Mouse (Mus musculus) heart, adult 2 months (tissue): ENCODE data around the gene Recql. TPM values are rescaled to one million over a fixed set of nuclear protein-coding genes. Genes with fewer than 3 reads are reported as not detected.

Experiments used
- DNase-seq, 2 experiments: peaks; one replicate each; pipeline ENCODE4 v3.0.0; 2021
- H3K27ac ChIP-seq: fragments of 200-600 bp; 2 replicates; pipeline ENCODE4 v1.8.1; 2022
- H3K27me3 ChIP-seq: fragments of 200-500 bp; 2 replicates; pipeline ENCODE4 v1.6.1; 2012; ENCODE audit warnings: mild to moderate bottlenecking, low read length, inconsistent platforms, mixed read lengths; ENCODE audit not compliant: control insufficient read depth, insufficient read depth
- H3K36me3 ChIP-seq: fragments of 200-500 bp; 2 replicates; pipeline ENCODE4 v1.6.1; 2012; ENCODE audit warnings: low read length, inconsistent platforms; ENCODE audit not compliant: control insufficient read depth, insufficient read depth
- H3K4me1 ChIP-seq: fragments of 200-500 bp; 2 replicates; pipeline ENCODE4 v1.6.1; 2011; ENCODE audit warnings: low read length; ENCODE audit not compliant: control insufficient read depth, insufficient read depth
- H3K4me3 ChIP-seq: fragments of 200-600 bp; 2 replicates; pipeline ENCODE4 v1.8.1; 2022
- H3K79me2 ChIP-seq: fragments of 200-500 bp; replicated peaks from 2 replicates; pipeline ENCODE4 v1.6.1; 2012; ENCODE audit warnings: mild to moderate bottlenecking, inconsistent platforms, low read length, moderate library complexity, mixed read lengths; ENCODE audit not compliant: control insufficient read depth, insufficient read depth
- H3K9ac ChIP-seq: fragments of 200-500 bp; 2 replicates; pipeline ENCODE4 v1.6.1; 2012; ENCODE audit warnings: low read depth, mild to moderate bottlenecking, control low read depth, inconsistent platforms, low read length, mixed read lengths
- CTCF ChIP-seq: fragments of 200-600 bp; IDR thresholded peaks from 2 replicates; pipeline ENCODE4 v1.8.1; 2022; ENCODE audit warnings: antibody characterized with exemption, mild to moderate bottlenecking, moderate library complexity
- EP300 ChIP-seq: fragments of 200-500 bp; IDR thresholded peaks from 2 replicates; pipeline ENCODE4 v1.6.1; 2011; ENCODE audit warnings: low read depth, low read length, control low read depth; ENCODE audit not compliant: insufficient read depth
- POLR2A ChIP-seq: fragments of 200-500 bp; IDR thresholded peaks from 2 replicates; pipeline ENCODE4 v1.6.1; 2011; ENCODE audit warnings: mild to moderate bottlenecking, low read depth, low read length, control low read depth; ENCODE audit not compliant: insufficient read depth
- WGBS: fragments of 180-500 bp; shearing (Covaris S2); methylation state at CpG from one replicate; pipeline ENCODE4 v1.1.7; 2018; 5-methylcytosine and 5-hydroxymethylcytosine counted together
- intact Hi-C: fragments of 180-260 bp; cut with DNase I; formaldehyde crosslinking; loops from one replicate; pipeline ENCODE4 v1.15.1; 2025
- polyA plus RNA-seq: library from polyadenylated mRNA; depleted of rRNA; stranded (reverse); fragments of >200 nt; gene quantifications from 2 replicates; pipeline ENCODE4 v1.2.3, GENCODE M21; 2012
- total RNA-seq, 2 experiments: library from RNA; stranded (reverse); gene quantifications; 2 replicates each; pipeline ENCODE4 v1.2.3; 2021

Gene Recql
- total and polyA plus RNA-seq, 3 experiments: 2.3 to 8.4 (median 6.9) TPM

DNA sequence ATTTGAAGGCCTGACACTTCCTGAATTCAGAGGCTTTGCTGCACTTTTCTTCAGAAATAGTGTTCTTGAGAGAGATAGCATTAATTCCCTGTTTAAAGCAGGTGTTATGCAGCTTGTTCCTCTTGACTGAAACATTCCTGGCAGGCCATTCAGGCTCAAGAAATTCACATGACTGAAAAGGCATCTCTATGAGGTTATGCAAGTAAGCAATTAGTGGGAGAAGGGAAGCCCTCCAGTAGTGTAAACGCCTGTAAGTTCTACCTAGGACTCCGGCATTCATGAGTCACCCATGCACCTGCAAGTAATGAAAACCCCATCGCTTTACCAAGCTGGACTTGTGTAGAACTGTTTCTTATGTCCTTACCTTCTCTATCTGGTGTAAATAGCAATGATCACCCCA, 17.3 kb downstream of the Recql start:
- 90% methylated on average over 3 of the region's 3 CpGs for WGBS
- H3K79me2 ChIP-seq: no peaks in the 10 kb centered on the region
- TF ChIP-seq CTCF: no peak
- no peak for TF ChIP-seq POLR2A
- no peaks in the 10 kb centered on the region for H3K4me1 ChIP-seq
- no peak overlapping the region for H3K27ac ChIP-seq
- H3K4me3 ChIP-seq: no peak overlapping the region
- no peaks in the 10 kb centered on the region for H3K27me3 ChIP-seq
- no peak overlapping the region for H3K9ac ChIP-seq
- no peak for DNase-seq
- H3K36me3 ChIP-seq: no peaks in the 10 kb centered on the region
- intact Hi-C loops: no loop called here

DNA sequence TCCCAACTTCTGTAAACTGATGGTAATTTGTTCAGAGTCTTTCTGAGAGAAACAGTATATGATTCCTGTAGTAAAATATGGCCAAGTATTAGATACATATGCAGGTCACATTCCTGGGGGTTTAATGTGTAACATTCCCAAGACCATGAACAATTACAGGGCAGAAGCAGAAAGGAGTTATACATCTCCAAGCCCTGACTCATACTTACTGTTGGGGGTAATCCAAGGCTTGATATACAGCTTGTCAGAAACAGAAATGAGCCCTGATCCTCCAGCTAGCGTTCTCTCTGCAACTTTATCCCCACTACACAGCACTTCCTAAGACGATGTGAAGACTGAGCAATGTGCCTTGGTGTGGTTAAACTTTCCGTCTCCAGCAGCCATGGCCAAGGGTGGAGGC, 19.3 kb downstream of the Recql start:
- intact Hi-C loops: no loop called here
- no peaks in the 10 kb centered on the region for H3K36me3 ChIP-seq

DNA sequence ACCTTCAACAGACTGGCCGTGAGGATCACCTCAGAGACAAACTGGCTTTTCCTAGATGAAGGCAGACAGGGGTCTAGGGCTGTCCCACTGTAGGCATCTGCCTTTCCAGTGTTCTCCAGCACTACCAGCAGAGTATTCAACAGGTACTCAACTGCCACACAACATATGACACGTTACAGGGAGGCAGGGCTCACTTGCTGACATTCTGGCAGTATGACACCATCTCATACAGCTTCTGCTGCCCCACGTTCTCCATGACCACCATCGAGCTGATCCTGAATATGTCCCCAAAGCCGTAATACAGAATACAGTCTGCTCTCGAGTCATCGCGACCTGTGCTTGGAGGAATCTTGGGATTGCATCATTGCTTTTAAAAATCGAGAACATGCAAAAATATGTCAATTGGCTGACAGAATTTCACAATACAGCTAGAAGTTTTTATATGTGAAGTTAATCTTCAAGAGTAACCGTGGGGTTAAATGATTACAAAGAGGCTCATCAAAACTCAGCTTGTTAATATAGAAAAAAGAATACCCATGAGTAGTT, 20.3 kb downstream of the Recql start:
- H3K27ac ChIP-seq: no peak overlapping the region
- no peak overlapping the region for H3K9ac ChIP-seq
- no peak for TF ChIP-seq CTCF
- TF ChIP-seq EP300: no peak
- TF ChIP-seq POLR2A: no peak
- no peaks in the 10 kb centered on the region for H3K4me1 ChIP-seq
- intact Hi-C loops: no loop called here
- H3K4me3 ChIP-seq: no peak overlapping the region
- WGBS: 87% methylated on average over 10 of the region's 10 CpGs
- H3K79me2 ChIP-seq: no peaks in the 10 kb centered on the region
- no peaks in the 10 kb centered on the region for H3K36me3 ChIP-seq
- DNase-seq: no peak
- H3K27me3 ChIP-seq: no peaks in the 10 kb centered on the region

More for the DNA sequence above, 19.3 kb downstream of the Recql start:
- 90% methylated on average over 3 of the region's 3 CpGs for WGBS
- no peak for DNase-seq
- TF ChIP-seq EP300 (no peak), POLR2A (no peak), CTCF (no peak)
- Histone ChIP-seq H3K4me3 (no peak overlapping the region), H3K27ac (no peak overlapping the region), H3K79me2 (no peaks in the 10 kb centered on the region), H3K9ac (no peak overlapping the region), H3K4me1 (no peaks in the 10 kb centered on the region), H3K27me3 (no peaks in the 10 kb centered on the region)

DNA sequence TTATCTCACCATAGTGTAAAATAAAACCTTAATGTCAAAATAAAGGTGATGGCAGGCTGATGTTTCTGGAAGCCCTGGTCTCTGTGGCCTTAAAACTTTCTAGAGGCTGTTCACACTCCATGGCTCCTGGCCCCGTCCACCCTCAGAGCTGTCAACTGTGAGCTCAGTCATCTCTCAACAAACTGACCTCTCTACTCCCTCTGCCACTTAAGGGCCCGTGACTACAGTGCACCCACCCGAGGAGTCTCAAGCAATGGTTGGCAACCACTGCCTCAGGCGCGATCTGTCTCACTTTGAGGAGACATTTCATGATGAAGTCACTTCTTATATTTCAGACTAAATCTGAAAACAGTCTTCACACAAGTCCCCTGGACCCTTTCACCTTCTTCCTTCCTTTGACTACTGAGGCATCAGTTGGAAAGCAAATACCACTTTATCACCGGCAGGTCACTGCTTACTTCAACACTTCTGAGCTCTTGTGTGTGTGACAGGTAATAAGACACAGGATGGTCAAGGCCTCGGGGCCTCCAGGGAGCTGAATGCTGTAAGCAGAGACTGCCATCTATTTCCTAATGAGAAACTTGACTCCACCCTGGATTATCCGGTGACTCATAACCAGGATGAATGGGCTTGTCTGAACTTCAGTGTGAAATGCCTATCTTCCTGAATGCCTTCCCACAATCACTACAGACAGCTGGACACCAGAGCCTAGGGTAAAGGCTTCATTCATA, 21.0 kb downstream of the Recql start:
- 70% methylated on average over 8 of the region's 8 CpGs for WGBS
- no peaks in the 10 kb centered on the region for H3K36me3 ChIP-seq
- H3K4me3 ChIP-seq: no peak overlapping the region
- no peaks in the 10 kb centered on the region for H3K27me3 ChIP-seq
- H3K4me1 ChIP-seq: no peaks in the 10 kb centered on the region
- intact Hi-C loops: no loop called here
- no peak overlapping the region for H3K9ac ChIP-seq
- no peaks in the 10 kb centered on the region for H3K79me2 ChIP-seq
- TF ChIP-seq EP300 (no peak), CTCF (no peak), POLR2A (no peak)
- DNase-seq: no peak
- no peak overlapping the region for H3K27ac ChIP-seq

DNA sequence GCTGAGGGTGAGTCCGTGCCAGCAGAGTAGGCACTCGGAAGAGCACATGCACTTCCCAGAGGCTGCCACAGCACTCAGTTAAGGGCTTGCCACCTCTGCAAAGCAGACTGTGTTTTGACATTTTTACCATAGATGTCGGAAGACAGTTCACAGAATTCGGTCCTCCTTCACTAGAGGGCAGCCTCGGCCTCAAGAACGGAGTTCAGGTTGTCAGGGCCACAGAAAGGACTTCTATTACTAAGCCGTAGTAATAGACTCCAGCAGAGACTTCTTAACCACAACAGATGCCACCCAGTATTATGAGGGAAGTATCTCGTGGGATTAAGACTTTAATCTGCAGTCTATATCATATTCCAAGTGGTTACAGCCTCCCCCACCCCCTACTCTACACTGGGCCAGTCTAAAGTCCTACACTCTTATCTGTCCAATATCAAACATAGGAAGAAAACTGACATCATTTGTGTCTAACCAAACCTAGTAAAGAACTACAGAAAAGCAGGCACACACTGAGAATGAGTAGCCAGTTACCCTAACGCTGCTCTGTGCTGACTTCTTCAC, 23.8 kb downstream of the Recql start:
- intact Hi-C loops: loop anchor here (1.0 kb wide), 1 partner anchor 156 kb away; no protein-coding TSS in a partner anchor
- 64% methylated on average over 9 of the region's 9 CpGs for WGBS
- H3K27me3 ChIP-seq: no peaks in the 10 kb centered on the region
- H3K79me2 ChIP-seq: no peaks in the 10 kb centered on the region
- peak; percentile 45 for TF ChIP-seq CTCF
- no peak for TF ChIP-seq POLR2A
- TF ChIP-seq EP300: no peak
- H3K36me3 ChIP-seq: no peaks in the 10 kb centered on the region
- H3K4me3 ChIP-seq: no peak overlapping the region
- no peaks in the 10 kb centered on the region for H3K4me1 ChIP-seq
- H3K9ac ChIP-seq: no peak overlapping the region
- no peak for DNase-seq
- H3K27ac ChIP-seq: no peak overlapping the region

DNA sequence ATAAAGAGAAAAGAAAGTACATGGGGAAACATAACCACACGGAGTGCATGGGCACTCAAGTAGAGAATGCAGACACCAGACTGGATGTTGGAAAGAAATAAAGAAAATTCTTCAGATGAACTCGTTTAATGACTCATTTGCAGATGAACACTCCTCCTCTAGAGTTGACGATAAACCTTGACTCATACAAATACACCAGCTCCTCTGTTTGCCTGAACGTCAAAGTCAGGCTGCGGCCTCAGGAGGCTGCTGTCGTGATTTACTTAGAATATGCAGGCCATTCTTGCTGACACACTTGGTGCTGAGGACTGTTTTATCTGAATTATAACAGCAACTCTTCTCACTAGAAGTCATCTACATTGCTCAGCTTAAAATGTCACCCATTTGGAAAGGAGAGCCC, 24.9 kb downstream of the Recql start:
- H3K79me2 ChIP-seq: no peaks in the 10 kb centered on the region
- no peaks in the 10 kb centered on the region for H3K36me3 ChIP-seq
- H3K9ac ChIP-seq: no peak overlapping the region
- TF ChIP-seq EP300 (no peak), CTCF (no peak), POLR2A (no peak)
- H3K27ac ChIP-seq: no peak overlapping the region
- H3K4me3 ChIP-seq: no peak overlapping the region
- H3K27me3 ChIP-seq: no peaks in the 10 kb centered on the region
- intact Hi-C loops: no loop called here
- WGBS: 85% methylated on average over 6 of the region's 6 CpGs
- DNase-seq: no peak
- no peaks in the 10 kb centered on the region for H3K4me1 ChIP-seq
